Mouse (Mus musculus) induced T-regulatory cell, adult 2 months (primary cell): ENCODE data around the gene Olfr649.
A peak's percentile ranks its signal among the peaks of the same experiment; 100 is the strongest.

ENCODE experiments used
- DNase-seq: peaks from one replicate; pipeline ENCODE4 v3.0.0-alpha.2; 2012; ENCODE audit warnings: low read depth

The Olfr649 gene

DNA sequence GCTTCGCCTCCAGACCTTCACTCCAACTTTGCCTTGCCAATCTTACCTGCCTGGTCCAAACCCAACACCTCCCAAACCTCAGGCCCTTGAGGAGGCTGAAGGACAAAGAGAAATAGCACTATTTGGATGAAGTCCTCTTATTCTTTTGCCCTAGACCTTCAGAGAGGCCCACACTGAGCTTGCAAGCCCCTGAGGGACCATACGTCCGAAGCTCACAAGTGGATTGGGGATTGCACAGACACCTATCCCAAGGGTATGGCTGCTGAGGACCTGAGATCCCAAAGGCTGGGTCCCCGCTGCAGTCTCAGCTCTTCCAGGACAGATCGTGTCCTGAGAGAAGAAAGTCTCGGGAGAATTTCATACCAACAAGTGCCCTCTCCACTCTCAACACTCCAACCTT is at the start of gene Olfr649:
Gene Olfr649, minus strand, starts transcription at position 101 of the 400 bp plus-strand sequence.
- no peak for DNase-seq

DNA sequence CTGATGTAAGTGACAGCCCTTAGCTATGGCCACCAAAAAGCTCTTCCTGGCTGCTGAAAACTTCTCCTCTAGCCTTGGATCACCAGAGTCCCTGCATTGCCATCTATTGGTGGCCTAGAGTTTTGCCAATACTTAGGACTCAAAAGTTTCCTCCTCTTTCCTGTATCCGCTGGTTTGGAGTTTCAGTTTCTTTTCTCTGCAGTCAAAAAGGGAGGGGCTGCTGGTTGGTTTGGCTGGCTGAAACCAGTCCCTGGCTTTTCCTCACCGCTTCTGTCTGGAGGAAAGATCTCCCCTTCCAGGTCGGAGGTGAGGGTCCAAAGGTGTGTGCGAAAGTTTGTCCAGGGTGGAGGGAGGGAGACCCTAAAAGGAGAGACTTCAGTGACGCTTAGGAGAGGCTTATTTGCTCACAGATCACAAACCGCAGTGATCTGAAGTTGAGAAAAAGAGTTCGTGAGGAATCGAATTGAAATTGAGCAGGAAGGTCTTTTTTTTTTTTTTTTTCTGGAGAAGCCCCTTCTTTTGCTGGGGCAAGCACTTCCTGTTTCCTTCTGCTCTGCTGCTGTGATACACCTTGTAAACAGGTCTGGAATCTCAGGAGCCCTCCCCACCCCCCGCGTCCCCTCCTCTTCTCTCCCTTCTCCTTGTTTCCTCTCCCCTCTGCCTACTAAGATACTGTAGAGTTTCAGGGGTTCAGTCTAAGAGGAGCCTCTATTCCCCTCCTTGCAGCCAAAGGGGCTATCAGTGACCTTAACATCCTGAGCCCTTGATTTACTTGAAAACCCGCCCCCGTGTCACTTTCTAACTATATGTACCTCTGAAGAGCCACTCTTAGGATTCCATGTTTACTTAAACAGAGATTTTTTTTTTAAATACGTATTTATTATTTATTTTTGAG is 48.7 kb upstream of the Olfr649 start, which contains the start of gene Trim34a:
Gene Trim34a, plus strand, starts transcription at position 171 of the 895 bp plus-strand sequence.
- peak; percentile 94 for DNase-seq

DNA sequence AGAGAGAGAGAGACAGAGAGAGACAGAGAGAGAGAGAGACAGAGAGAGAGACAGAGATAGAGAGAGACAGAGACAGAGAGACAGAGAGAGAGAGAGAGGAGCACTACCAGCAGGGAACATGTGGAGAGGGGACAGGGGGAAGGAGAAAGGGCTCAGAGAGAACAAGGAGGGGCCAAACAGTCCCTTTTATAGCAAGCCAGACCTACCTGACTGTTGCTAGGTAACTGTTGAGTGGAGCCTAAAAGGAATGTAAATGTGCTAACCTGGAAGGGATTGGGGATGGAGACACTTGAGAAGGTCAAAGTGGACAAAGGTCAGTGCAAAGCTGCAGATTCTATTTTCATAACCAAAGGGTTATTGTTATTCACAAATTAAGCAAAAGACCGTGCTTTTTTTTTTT is 47.8 kb upstream of the Olfr649 start:
- DNase-seq = no peak

DNA sequence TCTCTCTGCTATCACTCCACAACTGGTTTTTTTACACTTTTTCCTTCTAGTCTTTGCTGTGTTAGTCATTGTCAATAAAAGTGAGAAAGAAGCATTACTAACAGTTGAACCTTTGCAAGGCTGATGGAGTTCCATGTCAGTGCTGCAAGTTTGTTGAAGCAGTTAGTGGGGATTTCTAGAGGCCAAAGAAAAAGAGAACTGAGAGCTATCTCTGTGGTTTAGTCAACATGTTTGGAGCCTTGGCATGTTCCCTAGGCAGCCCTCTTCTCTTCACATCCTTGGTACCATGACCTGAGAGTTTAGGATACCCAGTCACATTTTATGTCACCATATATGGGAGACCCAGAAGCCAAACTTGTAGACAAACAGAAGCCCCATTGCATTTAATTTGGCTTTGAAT is 45.1 kb upstream of the Olfr649 start:
- DNase-seq = no peak

DNA sequence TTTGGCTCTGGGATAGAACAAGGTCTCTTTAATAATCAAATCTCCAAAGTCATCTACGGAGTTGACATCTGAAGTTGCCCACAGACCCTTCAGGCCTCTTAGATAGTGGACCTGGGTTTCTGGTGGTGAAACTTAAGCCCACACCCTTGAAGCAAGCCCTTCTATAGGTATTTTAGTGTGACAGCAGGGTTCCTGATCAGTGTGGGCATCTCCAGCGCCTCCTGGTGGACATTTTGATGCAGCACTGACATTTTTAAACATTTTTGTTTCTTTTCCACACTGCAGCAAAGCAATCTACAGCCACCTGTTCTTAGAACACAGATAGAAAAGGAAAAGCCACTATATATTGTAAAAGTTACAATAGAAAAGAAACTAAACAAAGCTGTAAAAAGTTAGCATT is 35.4 kb upstream of the Olfr649 start:
- peak; percentile 76 for DNase-seq

DNA sequence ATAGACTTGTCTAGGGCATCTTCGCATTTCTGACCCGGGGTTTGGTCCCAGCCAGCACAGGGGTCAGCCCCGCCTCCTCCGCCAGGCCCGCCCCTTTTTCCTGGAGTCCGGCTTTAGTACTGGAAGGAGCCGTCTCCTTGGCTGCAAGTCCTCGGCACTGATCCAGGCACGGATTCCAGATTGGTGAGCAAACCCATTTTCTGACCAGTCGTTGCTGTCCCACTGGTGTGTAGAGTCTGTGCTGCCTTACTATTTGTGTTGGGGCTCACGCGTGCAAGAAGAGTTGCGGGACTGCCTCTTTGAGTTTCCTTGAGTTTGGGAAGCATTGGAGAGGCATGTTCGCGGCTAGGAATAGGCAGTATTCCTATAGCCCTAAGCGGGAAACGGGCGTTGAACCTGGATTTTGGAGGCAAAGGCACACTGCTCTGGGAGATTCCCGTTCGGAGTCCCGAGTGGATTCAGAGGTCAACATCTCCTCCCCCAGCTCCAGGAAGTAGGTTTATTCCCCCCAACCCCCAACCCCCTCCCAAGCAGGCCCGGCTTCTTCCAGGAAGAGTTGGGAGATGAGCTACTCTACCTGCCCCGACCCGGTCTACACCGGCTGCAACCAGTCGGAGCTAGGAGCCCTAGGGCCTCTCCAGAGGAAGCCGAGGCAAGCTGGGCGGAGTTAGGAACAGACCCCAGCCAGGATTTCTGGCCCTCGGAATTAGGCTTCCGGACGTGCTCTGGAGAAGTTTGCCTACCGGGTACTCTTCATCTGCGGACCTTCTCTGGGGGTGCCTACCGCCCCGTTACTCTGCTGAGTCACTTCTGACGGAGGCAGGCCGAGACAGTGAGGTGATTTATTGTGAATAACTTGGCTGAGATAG is 23.1 kb upstream of the Olfr649 start, which contains the start of gene Trim6:
Gene Trim6, plus strand, starts transcription at position 93 of the 869 bp plus-strand sequence.
- no peak for DNase-seq

DNA sequence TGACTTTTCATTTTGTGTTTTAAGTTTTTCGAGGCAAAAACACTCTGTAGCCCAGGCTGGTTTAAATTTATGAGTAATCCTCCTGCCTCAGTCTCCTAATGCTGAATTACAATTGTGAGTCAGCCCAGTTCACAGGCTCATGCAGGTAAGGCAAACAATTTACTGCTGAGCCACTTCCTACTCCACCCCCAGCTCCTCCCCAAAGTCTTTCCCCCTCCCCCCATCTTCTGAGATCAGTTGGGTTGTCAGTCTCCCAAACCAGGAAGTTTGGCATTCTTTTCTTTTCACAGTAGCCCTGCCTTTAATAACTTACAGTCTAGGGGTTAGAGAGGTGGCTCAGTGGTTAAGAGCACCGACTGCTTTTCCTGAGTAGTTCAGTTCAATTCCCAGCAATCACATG is 22.1 kb upstream of the Olfr649 start:
- DNase-seq = peak; percentile 36

DNA sequence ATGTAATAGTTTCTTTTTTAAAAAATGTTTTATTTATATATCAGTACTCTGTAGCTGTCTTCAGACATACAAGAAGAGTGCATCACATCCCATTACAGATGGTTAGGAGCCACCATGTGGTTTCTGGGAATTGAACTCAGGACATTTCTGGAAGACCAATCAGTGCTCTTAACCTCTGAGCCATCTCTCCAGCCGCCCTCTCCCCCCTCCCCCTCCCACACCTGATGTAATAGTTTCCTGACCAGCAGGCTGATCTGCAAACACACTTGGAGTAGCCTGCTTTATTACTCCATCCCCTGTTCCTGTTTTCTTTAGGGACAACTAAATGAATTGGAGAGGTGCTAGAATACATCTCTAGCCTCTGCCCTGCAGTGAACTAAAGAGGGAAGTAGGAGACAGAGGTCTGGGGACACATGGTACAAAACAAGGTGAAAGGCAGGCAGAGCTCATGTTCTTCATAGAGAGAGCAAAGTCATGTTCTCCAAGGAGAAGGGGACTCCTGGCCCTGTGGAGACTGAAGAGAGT is 20.3 kb upstream of the Olfr649 start:
- DNase-seq = no peak

DNA sequence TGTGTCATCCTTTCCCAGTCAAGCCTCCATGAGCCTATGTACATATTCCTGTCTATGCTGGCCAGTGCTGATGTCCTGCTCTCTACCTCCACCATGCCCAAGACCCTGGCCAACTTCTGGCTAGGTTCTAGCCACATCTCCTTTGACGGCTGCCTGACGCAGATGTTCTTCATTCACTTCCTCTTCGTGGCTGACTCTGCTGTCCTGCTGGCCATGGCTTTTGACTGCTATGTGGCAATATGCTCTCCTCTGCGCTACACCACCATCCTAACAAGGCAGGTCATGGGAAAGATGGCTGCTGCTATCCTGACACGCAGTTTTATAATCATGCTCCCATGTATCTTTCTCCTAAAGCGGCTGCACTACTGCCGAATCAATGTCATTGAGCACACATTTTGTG is 10.4 kb upstream of the Olfr649 start:
- DNase-seq = no peak

DNA sequence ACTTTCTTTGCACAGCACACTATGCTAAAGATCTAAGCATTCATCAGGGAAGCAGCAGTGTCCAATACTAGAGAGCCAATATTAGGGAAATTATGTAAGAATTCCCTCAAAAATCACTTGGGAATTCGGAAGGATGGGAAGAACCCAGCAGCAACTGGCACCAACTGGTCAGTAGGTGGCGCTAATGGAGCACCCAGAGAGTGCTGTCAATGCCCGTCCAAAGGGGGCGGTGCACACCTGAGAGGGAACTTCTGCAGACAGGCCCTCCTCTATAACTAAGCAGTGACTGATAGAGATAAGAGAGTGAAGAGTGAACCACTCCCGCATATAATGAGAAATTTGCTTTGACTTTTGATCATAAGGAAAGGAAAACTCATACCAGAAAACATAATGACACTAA is 4.0 kb upstream of the Olfr649 start:
- DNase-seq = peak; percentile 83

DNA sequence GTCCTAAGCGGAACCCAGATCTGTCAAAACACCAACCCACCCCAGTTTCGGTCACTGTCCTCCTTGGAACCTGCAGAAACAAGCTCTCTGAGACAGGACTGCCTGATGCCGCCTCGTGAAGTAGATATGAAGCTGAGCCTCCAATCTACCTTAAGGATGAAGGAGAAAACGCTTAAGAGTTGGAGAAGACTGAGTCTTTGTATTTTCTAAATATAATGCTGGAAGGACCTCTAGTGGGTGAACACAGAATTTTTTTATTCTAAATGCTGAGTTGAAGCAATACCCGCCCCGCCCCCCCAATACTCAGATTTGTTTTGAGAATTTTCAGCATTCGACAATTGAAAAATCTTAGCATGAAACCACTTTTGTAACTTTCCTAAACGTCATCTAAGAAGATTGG is 4.5 kb downstream of the Olfr649 start:
- peak; percentile 9 for DNase-seq

DNA sequence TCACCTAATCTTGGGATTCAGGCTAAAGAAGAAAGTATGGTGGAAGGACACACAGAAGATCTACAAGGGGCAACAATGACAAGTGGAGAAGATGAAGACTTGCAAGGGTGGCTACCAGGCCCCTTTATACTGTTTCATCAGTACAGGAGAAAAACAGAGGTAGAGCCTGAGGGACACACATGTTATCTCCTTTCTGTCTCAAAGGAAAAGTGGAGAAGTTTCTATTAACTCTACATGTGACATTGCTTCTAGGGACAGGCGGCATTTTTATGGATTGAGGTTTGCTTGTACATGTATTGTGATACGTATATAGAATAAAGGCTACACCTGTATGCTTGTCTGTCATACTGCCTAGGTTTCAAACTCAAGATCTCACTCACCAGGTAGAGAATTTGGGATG is 12.5 kb downstream of the Olfr649 start, which contains the start of gene Olfr648:
Gene Olfr648, minus strand, starts transcription at position 101 of the 400 bp plus-strand sequence.
- DNase-seq = no peak

DNA sequence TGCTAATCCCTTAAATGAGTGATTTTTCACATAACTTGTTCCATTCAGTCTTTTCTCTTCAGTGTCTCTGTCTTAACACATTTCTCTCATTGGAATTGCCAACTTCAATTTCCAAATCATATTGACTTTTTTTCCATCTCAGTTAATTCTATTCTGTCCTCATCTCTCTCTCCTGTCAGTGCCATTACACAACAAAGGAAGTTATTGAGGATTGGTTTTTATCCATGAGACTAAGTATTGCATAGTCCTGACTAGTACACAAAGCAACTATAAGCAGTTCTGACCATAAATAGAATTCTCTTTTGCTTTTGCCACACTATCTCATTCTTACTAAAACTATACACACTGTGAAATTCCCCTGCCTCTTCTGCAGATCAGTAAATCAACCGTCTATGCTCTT is 16.7 kb downstream of the Olfr649 start:
- DNase-seq = no peak

DNA sequence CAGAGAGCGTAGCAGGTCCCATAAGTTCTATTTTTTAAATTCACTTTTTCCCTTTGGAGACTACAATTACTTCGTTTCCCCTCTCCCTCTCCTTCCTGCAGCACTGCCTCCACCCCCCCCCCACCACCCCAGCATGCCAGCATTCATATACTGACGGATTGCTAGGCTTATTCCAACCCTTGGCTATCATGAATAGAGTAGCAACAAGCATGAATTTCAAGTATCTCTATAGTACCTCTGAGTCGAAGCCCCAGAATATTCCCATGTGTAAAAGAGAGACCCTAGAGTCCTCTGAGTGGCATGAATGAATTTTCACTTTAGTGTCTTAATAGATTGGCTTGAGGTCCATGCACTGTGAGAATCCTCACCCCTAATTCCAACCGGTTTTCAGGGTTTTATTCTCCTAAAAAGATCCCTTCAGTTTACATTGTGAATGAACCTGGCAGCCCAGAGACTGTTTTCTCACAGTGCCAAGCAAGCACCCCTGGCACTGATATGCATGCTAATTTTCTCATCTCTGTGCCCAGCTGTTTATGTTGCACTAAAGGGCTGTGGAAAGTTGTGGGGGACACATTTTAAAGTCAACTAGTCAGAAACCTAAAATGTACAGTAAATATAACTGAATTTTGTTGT is 17.2 kb downstream of the Olfr649 start:
- DNase-seq = no peak

DNA sequence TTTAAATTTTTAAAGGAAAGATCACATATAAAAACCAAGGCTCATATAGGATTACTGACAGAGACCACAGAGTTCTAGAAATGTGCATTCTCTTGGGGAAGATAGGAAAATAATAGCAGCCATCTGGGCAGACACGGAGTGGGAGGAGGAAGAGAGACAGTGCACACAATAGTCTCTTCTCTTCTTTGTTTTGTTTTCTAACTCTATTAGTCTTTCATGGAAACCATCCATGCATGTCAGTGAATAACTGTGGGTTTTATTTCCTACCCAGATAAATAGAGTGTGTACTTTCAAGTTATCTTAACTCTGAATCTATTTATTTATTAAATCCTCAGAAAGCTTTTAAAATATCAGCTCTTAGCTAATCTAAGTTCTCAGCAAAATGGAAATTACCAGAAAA is 20.7 kb downstream of the Olfr649 start:
- no peak for DNase-seq

DNA sequence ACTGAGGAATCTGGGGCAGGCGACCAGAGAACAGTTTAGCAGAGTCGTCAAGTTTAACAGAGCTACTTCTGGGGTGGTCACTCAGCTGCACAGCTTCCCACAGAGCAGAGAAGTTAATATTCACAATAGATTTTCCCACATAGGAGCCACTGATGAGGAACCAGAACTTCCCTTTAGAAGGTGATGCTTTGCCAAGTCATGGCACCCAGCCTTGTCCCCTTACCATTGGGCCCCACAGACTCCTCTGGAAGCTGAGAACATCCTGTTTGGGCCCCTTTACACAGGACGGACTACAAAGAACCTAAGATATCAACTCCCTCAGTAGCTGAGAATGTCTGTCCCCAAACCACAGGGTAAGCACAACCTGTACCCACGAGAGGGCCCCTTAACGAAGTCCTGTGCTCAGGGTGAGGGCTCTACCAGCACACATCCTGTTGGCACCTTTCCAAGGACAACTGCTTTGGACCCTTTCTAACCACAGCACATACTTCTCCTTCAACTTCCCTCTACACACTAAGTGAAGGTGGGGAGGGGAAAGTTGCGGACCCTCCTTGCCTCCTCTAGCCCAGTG is 26.1 kb downstream of the Olfr649 start:
- DNase-seq = no peak

DNA sequence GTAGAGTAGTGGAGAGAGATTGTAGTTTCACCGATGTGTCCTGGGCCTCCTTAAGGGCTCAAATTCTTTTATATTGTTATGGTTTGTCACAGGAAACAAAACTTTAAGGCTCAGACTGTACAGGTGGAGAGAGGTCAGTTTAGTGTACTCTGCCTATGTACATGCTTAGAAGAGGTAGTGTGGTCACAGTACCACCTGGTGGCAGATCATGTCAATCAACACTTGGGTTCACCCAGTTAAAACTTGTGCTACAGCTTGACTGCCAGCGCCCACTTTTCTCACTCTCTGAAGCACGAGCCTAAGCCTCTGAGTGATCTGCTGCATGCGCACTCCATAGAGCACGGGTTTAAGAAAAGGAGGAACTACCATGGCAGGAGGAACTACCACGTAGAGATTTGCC is 28.7 kb downstream of the Olfr649 start:
- DNase-seq = peak; percentile 4

DNA sequence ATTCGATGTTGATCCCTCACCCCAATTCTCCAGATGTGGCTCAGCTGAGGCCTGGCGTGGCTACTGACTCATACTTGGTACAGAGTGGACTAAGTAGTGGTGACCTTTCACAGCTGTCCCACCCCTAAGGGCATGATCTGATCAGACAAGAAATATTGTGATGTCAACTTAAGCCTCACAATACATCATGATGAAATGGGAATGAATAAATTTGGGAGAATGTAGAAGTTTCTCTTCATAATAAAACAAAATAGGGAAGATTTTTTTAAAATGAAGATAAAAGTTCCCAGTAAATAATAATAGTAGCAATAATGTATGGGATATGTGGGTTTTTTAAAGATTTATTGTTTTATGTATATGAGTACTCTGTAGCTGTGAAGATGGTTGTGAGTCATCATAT is 45.3 kb downstream of the Olfr649 start, which contains the start of gene Ubqlnl:
Gene Ubqlnl, minus strand, starts transcription at position 101 of the 400 bp plus-strand sequence.
- no peak for DNase-seq

DNA sequence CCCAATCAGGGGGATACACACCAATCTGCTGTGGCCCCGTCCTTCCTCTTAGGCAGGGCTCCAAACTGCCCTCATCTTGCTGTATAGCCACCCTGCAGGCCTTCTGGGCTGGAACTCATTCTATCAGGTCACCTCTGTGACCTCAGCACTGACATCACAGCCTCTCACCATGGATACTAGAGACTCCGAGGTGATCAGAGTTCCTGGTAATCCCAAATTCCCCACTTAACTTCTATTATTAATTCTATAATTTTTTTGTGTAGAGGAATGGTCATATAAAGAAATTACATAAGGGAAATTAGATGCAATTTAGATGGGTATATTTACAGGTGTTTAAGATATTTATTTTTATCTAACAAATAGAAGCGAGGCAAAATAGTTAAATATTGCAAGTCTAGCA is 52.6 kb downstream of the Olfr649 start, which contains the start of gene Ubqln3:
Gene Ubqln3, minus strand, starts transcription at position 101 of the 400 bp plus-strand sequence.
- no peak for DNase-seq
